Mouse (Mus musculus) olfactory bulb, adult 2 months (tissue): Measurements from ENCODE around the gene Gm7324. TPM values are rescaled to one million over a fixed set of nuclear protein-coding genes. Genes with fewer than 3 reads are reported as not detected.
"Not testable (repeated sequence)": the region's sequence is repeated elsewhere in the genome, so short reads cannot be mapped to it uniquely, and the experiment has no call there.

Source experiments
- H3K27ac ChIP-seq: fragments of 200-500 bp; 2 replicates; pipeline ENCODE4 v1.5.1; 2012; ENCODE audit warnings: low read depth, low read length; ENCODE audit not compliant: insufficient read depth
- H3K4me1 ChIP-seq: fragments of 200-500 bp; 2 replicates; pipeline ENCODE4 v1.6.1; 2012; ENCODE audit warnings: low read length; ENCODE audit not compliant: control insufficient read depth, insufficient read depth
- H3K4me3 ChIP-seq: fragments of 200-500 bp; 2 replicates; pipeline ENCODE4 v1.5.1; 2012; ENCODE audit warnings: mild to moderate bottlenecking, low read depth, low read length, moderate library complexity; ENCODE audit not compliant: insufficient read depth
- WGBS: fragments of 180-500 bp; shearing (Covaris S2); methylation state at CpG from one replicate; pipeline ENCODE4 v1.1.7; 2018; 5-methylcytosine and 5-hydroxymethylcytosine counted together
- polyA plus RNA-seq: library from polyadenylated mRNA; stranded (reverse); fragments of >200 nt; gene quantifications from 2 replicates; pipeline ENCODE4 v1.2.4, GENCODE M21; 2012; ENCODE audit warnings: low replicate concordance; ENCODE audit not compliant: missing spikeins, insufficient read depth, insufficient read length

The Gm7324 gene
- polyA plus RNA-seq: not detected in 2 replicates

DNA sequence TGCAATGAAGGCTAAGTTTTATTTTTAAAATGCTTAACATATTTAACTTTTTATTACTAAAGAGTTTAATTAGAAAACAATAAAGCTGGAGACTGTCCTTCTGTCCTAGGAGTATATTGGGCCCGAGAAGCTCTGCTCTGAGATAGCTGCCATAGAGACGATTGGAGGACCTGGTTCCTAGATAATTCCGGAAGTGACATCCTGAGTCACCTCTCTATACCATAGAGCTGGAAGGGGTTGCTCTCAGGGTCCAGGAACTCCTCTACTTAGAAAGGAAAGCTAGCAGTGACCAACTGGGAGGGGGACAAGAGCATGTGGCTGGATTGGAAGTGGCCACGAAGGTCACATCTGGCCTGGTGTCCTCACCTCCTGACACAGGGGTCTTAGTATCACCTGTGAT lies at the start of gene Gm7324:
Gene Gm7324, plus strand, starts transcription at position 208 of the 400 bp plus-strand sequence.
- 85% methylated on average over 4 of the region's 4 CpGs for WGBS
- H3K27ac ChIP-seq: not testable (repeated sequence)

DNA sequence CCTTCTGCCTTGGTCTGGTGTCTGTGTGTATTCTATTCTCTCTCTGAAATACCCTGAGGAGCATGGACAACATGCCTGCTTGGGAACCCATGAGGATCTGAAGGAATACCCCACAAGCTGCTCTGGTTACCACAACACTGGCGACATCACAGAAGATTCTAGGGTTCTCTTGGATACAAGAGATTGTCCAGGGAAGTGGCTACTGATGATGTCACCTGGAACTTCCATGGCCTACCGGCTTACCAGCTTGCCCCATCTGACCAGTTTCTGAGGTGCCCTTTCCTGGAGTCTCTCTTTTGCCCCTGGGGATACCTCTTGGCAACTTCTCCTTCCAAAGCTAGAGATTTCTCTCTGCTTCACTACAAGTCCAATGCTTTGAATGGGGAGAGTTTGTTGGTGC lies 20.5 kb upstream of the Gm7324 start, which contains the start of gene Gm8165:
Gene Gm8165, minus strand, starts transcription at position 101 of the 400 bp plus-strand sequence.
- H3K4me1 ChIP-seq, H3K4me3 ChIP-seq, H3K27ac ChIP-seq: not testable (repeated sequence)
- WGBS: 67% methylated on average over 1 of the region's 2 CpGs

More for the DNA sequence above, at the start of gene Gm7324:
- H3K4me3 ChIP-seq, H3K4me1 ChIP-seq: not testable (repeated sequence)

DNA sequence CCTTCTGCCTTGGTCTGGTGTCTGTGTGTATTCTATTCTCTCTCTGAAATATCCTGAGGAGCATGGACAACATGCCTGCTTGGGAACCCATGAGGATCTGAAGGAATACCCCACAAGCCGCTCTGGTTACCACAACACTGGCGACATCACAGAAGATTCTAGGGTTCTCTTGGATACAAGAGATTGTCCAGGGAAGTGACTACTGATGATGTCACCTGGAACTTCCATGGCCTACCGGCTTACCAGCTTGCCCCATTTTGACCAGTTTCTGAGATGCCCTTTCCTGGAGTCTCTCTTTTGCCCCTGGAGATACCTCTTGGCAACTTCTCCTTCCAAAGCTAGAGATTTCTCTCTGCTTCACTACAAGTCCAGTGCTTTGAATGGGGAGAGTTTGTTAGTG lies 29.8 kb downstream of the Gm7324 start, which contains the start of gene Gm16506:
Gene Gm16506, minus strand, starts transcription at position 101 of the 400 bp plus-strand sequence.
- H3K27ac ChIP-seq, H3K4me3 ChIP-seq, H3K4me1 ChIP-seq: not testable (repeated sequence)
- WGBS: 93% methylated on average over 2 of the region's 3 CpGs

DNA sequence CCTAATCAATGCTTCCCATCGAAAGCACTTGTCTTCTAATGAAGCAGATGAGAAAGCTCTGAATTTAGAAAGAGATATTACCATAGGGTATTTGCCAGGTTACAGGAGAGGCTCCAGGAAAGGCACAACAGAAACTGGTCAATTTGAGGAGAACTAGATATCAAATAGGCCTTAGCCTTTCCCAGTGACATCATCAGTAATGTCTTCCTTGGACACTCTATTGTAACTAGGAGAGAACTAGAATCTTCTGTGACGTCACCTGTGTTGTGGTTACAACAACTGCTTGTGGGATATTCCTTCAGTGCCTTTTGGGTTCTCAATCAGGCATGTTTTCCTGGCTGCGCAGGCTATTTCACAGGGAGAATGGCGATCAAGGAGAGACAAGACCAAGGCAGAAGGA lies 49.9 kb downstream of the Gm7324 start, which contains the start of gene Gm6526:
Gene Gm6526, plus strand, starts transcription at position 301 of the 400 bp plus-strand sequence.
- H3K27ac ChIP-seq, H3K4me1 ChIP-seq, H3K4me3 ChIP-seq: not testable (repeated sequence)
- 74% methylated on average over 4 of the region's 4 CpGs for WGBS

Other genes starting within 250 kb of the Gm7324 start
- not detected in 2 replicates for gene Gm5799, start 154.3 kb upstream of the Gm7324 start, polyA plus RNA-seq
- gene Gm17654, start 118.7 kb upstream of the Gm7324 start, polyA plus RNA-seq: not detected in 2 replicates
- not detected in 2 replicates for gene Gm10375, start 89.8 kb upstream of the Gm7324 start, polyA plus RNA-seq
- not detected in 2 replicates for gene Gm8165, start 20.6 kb upstream of the Gm7324 start, polyA plus RNA-seq
- gene Gm16506, start 29.7 kb downstream of the Gm7324 start, polyA plus RNA-seq: not detected in 2 replicates
- not detected in 2 replicates for gene Gm6526, start 50.0 kb downstream of the Gm7324 start, polyA plus RNA-seq
- not detected in 2 replicates for gene Gm8180, start 86.9 kb downstream of the Gm7324 start, polyA plus RNA-seq
- gene Ear1, start 177.7 kb downstream of the Gm7324 start, polyA plus RNA-seq: not detected in 2 replicates
- not detected in 2 replicates for gene Ear10, start 225.7 kb downstream of the Gm7324 start, polyA plus RNA-seq
- gene Gm8113, start 227.6 kb downstream of the Gm7324 start, polyA plus RNA-seq: not detected in 2 replicates